Mouse (Mus musculus): ENCODE measurements around the gene Ppp2r5a.

GRCm38 (mm10) chr1:191326233-191326882 is 76.7 kb downstream of the Ppp2r5a start:
- TF ChIP-seq CTCF (IDR thresholded peaks at IDR 0.05; ENCODE audit: borderline replicate concordance, extremely low read depth, insufficient read depth, insufficient read length) (no peak), POLR2A (IDR thresholded peaks at IDR 0.05; ENCODE audit: borderline replicate concordance, extremely low read depth, insufficient read depth, insufficient read length, poor library complexity, severe bottlenecking) (no peak)

Data from brain, embryonic 14.5 days (tissue).